Mouse (Mus musculus) forebrain, embryonic 12.5 days (tissue): Measurements from ENCODE around the gene Mpzl2. TPM values are rescaled to one million over a fixed set of nuclear protein-coding genes. Genes with fewer than 3 reads are reported as not detected.

Source experiments
- ATAC-seq: fragments of 200-750 bp; cut with Nextera tagmentation; 2 replicates; pipeline ENCODE4 v1.8.0; 2017; ENCODE audit warnings: moderate TSS enrichment; ENCODE audit not compliant: low FRiP score
- H3K27ac ChIP-seq: fragments of 300-500 bp; sonication (generic); 2 replicates; pipeline ENCODE4 v1.5.1; 2016; ENCODE audit warnings: mild to moderate bottlenecking
- H3K27me3 ChIP-seq: fragments of 300-500 bp; sonication (generic); 2 replicates; pipeline ENCODE4 v1.6.1; 2016; ENCODE audit warnings: mild to moderate bottlenecking
- H3K36me3 ChIP-seq: fragments of 300-500 bp; sonication (generic); replicated peaks from 2 replicates; pipeline ENCODE4 v1.6.1; 2016; ENCODE audit warnings: mild to moderate bottlenecking
- H3K4me1 ChIP-seq: fragments of 300-500 bp; sonication (generic); 2 replicates; pipeline ENCODE4 v1.6.1; 2016
- H3K4me2 ChIP-seq: fragments of 300-500 bp; sonication (generic); 2 replicates; pipeline ENCODE4 v1.6.1; 2016; ENCODE audit warnings: mild to moderate bottlenecking, moderate library complexity
- H3K4me3 ChIP-seq: fragments of 300-500 bp; sonication (generic); replicated peaks from 2 replicates; pipeline ENCODE4 v1.5.1; 2016; ENCODE audit warnings: mild to moderate bottlenecking
- H3K9ac ChIP-seq: fragments of 300-500 bp; sonication (generic); 2 replicates; pipeline ENCODE4 v1.6.1; 2016; ENCODE audit warnings: mild to moderate bottlenecking
- H3K9me3 ChIP-seq: fragments of 300-500 bp; sonication (generic); 2 replicates; pipeline ENCODE4 v1.6.1; 2016
- WGBS: fragments of 180-500 bp; shearing (Covaris S2); methylation state at CpG from one replicate; pipeline ENCODE4 v1.1.7; 2016; 5-methylcytosine and 5-hydroxymethylcytosine counted together
- polyA plus RNA-seq: library from polyadenylated mRNA; unstranded; fragments of >200 nt; fragmentation: Nextera tagmentation; extraction: Ambion mirVana; gene quantifications from 2 replicates; pipeline ENCODE4 v1.2.1, GENCODE M21; 2016

Gene Mpzl2
- polyA plus RNA-seq, 1 experiment from 2014 or later = 1.2 TPM

DNA sequence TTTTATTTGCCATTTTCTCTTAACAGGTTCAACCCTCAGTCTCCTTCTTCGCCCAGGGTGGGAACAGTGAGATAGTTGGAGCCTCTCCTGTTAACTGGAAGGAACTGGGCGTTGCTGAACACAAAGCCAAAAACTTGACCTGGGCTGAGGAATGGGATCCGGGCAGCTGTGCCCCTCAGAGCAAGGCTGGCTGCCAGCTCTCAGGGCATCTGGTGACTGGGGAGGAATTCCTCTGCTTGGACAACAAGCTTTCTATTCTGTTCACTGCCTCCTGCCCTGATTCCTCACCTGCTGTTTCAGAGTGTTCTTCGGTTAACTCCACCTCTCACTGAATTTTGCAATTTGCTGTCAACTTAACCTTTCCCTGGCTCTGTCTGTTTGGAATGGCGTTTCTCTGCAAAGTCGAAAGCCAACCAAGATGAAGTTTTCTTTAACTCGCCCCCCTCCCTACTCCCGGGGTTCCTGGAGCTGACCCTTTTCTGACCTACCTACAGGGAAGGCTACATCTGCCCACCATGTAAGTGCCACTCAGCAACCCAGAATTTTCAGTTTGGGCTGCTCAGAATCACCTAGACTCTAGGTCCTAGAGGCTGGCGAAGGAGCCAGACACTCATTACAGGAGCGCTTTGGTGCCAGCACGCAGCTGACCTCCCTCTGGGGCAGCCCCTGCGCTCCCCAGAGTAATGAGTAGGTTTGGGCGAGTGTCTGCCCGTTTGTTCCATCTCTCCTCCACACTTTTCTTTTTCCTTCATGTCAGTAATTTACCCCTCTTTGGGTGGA is 657 bp downstream of the Mpzl2 start:
- Histone ChIP-seq H3K4me2 (no peak overlapping the region), H3K4me3 (no peak overlapping the region), H3K9me3 (no peaks in the 10 kb centered on the region), H3K9ac (no peak overlapping the region), H3K36me3 (no peaks in the 10 kb centered on the region), H3K4me1 (peaks cover 10% of the 10 kb centered on the region), H3K27ac (no peak overlapping the region), H3K27me3 (peaks cover 73% of the 10 kb centered on the region)
- 16% methylated on average over 14 of the region's 14 CpGs for WGBS
- ATAC-seq = no peak

DNA sequence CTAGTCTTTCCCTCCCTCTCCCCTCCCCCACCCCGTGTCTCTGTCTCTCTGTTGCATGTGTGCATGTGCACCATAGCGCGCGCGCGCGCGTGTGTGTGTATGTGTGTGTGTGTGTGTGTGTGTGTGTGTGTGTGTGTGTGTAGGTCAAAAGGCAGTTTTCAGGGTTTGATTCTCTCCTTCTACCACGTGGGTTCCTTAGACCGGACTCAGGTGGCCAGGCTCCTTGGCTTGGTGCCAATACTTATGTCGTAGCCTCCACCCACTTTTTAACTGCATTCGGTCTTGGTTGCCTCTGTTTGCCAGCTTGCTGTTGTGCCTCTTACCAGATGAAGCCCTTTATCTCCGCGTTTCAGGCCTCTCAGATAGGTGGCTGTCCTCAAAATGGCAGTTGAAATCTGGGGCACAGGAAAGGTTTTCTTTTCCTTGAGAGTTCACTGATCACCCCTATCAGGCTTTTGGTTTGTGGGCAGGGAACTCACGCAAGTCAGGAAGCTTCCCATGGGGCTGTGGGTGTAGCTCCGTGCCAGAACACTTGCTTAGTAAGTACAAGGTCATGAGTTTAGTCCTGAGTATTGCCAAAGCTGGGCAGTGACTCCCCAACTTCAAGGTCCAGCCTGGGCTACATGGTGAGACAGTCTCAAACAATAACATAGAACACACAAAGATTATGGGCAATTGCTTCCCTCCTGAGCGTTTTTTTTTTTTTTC is 1.7 kb downstream of the Mpzl2 start:
- no peak overlapping the region for H3K4me2 ChIP-seq
- peaks cover 10% of the 10 kb centered on the region for H3K4me1 ChIP-seq
- no peaks in the 10 kb centered on the region for H3K9me3 ChIP-seq
- H3K36me3 ChIP-seq = no peaks in the 10 kb centered on the region
- peaks cover 73% of the 10 kb centered on the region for H3K27me3 ChIP-seq
- no peak overlapping the region for H3K27ac ChIP-seq
- WGBS = 40% methylated on average over 17 of the region's 17 CpGs
- H3K9ac ChIP-seq = no peak overlapping the region
- H3K4me3 ChIP-seq = no peak overlapping the region
- ATAC-seq = no peak

DNA sequence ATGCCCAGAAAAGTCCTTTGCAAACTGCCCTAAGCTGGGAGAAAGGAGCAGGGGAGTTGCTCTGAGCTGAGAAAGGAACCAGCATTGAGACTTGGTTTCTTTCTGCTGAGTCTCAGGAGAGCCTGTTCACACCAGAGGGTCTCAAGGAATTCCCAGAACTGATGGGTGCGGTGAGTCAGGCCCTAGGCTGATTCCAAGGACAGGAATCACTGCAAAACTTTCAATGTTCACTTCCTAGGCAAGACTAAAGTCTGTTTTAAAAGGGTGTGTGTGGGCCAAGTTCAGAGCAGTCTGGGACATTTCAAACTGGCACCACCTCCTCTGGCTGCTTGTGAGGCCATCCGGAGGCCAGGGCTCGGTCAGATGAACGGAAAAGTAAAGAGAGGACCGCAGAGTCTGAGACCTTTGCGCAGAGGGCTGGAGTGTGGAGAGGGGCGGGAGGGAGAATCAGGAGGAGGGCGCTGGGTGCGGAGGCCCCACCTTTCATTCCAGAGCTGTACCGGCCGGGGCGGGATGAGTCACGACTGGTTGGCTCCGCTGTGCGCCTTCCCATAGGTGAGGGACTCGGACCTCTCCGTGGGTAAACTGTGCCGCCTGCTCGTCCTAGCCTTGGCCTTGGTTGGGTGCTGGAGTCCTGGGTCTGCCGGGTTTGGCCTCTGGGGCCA is 2.6 kb downstream of the Mpzl2 start:
- no peaks in the 10 kb centered on the region for H3K9me3 ChIP-seq
- H3K4me1 ChIP-seq = peaks cover 10% of the 10 kb centered on the region
- H3K36me3 ChIP-seq = no peaks in the 10 kb centered on the region
- H3K27ac ChIP-seq = no peak overlapping the region
- ATAC-seq = no peak
- 1% methylated on average over 20 of the region's 20 CpGs for WGBS
- H3K4me3 ChIP-seq = peak overlapping the region; percentile 12; the same call in 1 of the 2 replicates
- peak overlapping the region; percentile 24 for H3K4me2 ChIP-seq
- peaks cover 81% of the 10 kb centered on the region for H3K27me3 ChIP-seq
- H3K9ac ChIP-seq = no peak overlapping the region

DNA sequence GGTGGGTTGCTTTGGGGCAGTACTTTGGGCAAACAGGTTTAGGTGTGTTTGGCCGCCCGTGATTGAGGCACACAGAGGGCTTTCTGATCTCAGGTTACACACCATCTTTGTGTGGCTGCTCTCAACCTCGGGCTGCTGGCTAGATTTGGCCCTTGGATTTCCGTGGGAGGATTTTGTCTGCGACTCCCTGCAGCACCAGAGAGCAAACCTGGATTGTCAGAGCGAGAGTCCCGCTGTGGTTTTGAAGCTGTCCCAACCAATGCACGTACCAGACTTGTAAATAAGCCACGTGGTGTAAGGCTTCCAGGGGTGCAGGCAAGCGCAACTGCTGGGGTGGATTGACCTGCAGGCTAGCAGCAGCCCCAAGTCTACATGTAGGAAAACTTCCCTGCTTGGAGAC is 3.3 kb downstream of the Mpzl2 start:
- H3K36me3 ChIP-seq = no peaks in the 10 kb centered on the region
- no peaks in the 10 kb centered on the region for H3K9me3 ChIP-seq
- peak overlapping the region; percentile 24 for H3K4me2 ChIP-seq
- no peak overlapping the region for H3K27ac ChIP-seq
- no peak overlapping the region for H3K4me3 ChIP-seq
- 1% methylated on average over 10 of the region's 10 CpGs for WGBS
- peaks cover 78% of the 10 kb centered on the region for H3K27me3 ChIP-seq
- H3K9ac ChIP-seq = no peak overlapping the region
- H3K4me1 ChIP-seq = peaks cover 10% of the 10 kb centered on the region
- ATAC-seq = no peak

DNA sequence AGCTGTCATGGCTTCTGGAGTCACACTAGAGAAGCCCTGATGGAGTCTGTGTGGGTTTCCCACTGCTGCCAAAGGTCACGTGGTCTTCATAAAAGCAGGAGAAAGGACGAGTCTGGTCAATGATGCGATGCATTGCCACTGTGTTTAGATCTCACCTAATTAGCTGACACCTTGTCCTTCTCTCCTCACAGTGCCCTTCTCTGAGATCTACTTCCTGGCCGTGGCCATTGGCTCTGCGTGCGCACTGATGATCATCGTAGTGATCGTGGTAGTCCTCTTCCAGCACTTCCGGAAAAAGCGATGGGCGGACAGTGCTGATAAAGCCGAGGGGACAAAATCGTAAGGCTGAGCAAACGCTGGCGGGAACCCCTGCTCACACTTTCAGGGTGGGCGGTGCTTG is 7.4 kb downstream of the Mpzl2 start:
- Histone ChIP-seq H3K9me3 (no peaks in the 10 kb centered on the region), H3K4me2 (no peak overlapping the region), H3K9ac (no peak overlapping the region), H3K27ac (no peak overlapping the region), H3K36me3 (no peaks in the 10 kb centered on the region), H3K4me3 (no peak overlapping the region), H3K4me1 (peaks cover 3% of the 10 kb centered on the region), H3K27me3 (peaks cover 50% of the 10 kb centered on the region)
- ATAC-seq = no peak
- WGBS = 93% methylated on average over 16 of the region's 16 CpGs

DNA sequence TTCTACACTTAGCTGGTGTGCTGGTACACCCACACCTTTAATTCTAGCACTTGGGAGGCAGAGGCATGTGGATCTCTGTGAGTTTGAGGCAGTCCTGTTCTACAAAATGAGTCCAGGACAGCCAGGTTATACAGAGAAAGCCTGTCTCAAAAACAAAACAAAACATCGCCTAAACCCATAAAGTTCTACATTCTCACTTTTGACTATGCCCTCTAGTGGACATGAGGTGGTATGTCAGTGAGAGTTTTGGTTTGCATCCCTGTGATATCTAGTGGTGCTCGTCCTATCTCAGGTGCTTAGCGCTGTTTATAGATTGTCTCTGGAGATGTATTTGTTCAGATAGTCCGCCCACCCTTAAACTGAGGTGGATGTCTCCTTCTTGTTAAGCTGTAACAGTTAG is 8.9 kb downstream of the Mpzl2 start:
- 25% methylated on average over 4 of the region's 4 CpGs for WGBS
- H3K36me3 ChIP-seq = no peaks in the 10 kb centered on the region
- ATAC-seq = no peak

DNA sequence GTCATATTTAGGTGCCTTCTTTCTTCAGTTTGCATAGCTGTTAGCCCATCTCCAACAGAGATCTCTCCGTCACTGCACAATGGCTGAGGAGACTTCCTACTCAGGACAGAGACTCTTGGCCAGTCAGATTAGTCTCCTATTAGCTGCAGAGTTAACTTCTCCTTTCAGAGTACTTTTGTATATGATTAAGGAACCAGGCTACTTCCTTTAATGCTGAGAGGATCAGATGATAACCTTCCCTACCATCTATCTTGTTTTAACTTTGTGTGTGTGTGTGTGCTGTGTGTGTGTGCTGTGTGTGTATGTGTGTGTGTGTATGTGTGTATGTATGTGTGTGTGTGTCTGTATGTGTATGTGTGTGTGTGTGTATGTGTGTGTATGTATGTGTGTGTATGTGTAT is 10.1 kb downstream of the Mpzl2 start:
- no peak overlapping the region for H3K27ac ChIP-seq
- no peak overlapping the region for H3K4me2 ChIP-seq
- H3K4me3 ChIP-seq = no peak overlapping the region
- H3K4me1 ChIP-seq = peaks cover 4% of the 10 kb centered on the region
- no peak for ATAC-seq
- 83% methylated on average over 1 of the region's 1 CpGs for WGBS
- peaks cover 29% of the 10 kb centered on the region for H3K27me3 ChIP-seq
- no peak overlapping the region for H3K9ac ChIP-seq
- H3K36me3 ChIP-seq = no peaks in the 10 kb centered on the region
- no peaks in the 10 kb centered on the region for H3K9me3 ChIP-seq

More for the DNA sequence above, 8.9 kb downstream of the Mpzl2 start:
- peaks cover 41% of the 10 kb centered on the region for H3K27me3 ChIP-seq
- no peak overlapping the region for H3K27ac ChIP-seq
- no peaks in the 10 kb centered on the region for H3K4me1 ChIP-seq
- no peaks in the 10 kb centered on the region for H3K9me3 ChIP-seq
- H3K4me2 ChIP-seq = no peak overlapping the region
- H3K4me3 ChIP-seq = no peak overlapping the region
- H3K9ac ChIP-seq = no peak overlapping the region

GRCm38 (mm10) chr9:45050301-45050700 is 10.7 kb downstream of the Mpzl2 start:
- Histone ChIP-seq H3K9me3 (no peaks in the 10 kb centered on the region), H3K9ac (no peak overlapping the region), H3K4me1 (peaks cover 4% of the 10 kb centered on the region), H3K36me3 (no peaks in the 10 kb centered on the region), H3K4me2 (no peak overlapping the region), H3K27ac (no peak overlapping the region), H3K27me3 (peaks cover 29% of the 10 kb centered on the region), H3K4me3 (no peak overlapping the region)
- no peak for ATAC-seq
- 85% methylated on average over 2 of the region's 2 CpGs for WGBS

- Histone ChIP-seq H3K9ac (peak within 1 kb of the TSS; percentile 56), H3K9me3 (no peaks in the 10 kb centered on the region), H3K36me3 (no peaks in the 10 kb centered on the region), H3K27ac (peak within 1 kb of the TSS; percentile 98), H3K4me3 (peak within 1 kb of the TSS; percentile 68), H3K4me2 (peak within 1 kb of the TSS; percentile 64), H3K27me3 (peaks cover 40% of the 10 kb centered on the region), H3K4me1 (peaks cover 4% of the 10 kb centered on the region)
- 0% methylated on average over 33 of the region's 33 CpGs for WGBS
- ATAC-seq = peak; percentile 97
These were observed 15.6 kb downstream of the Mpzl2 start, which contains the start of gene Mpzl3 for GRCm38 (mm10) chr9:45055082-45055713. Gene Mpzl3 (plus strand): TSS chr9:45055186.

DNA sequence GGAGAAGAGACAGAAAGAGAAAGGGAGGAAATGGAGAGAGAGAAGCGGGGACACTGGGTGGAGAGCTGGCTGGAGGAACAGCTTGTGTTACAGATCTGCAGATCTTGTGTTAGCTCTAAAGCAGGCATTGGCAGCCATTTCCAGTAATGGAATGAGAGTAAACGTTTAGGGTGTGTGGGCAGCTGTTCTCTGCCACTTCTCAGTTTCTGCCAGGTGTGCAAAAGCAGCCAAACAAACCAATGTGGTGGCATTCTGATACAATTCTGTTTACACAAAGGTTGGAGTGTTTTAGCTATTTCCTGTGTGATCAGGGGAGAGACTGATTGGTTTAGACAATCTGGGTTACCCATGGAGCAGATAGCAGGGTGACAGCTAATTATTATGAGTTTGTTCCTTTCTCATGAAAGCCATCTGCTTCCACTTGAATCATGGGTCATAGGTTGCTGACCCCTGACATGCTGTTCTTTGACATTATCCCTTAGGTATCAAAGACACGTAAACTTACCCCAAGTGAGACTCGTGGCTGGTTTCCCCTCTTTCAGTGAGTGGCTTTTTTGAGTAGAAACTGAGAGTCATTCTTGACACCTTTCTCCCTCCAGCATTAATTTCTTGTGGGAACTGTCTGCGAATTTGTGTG is 18.8 kb downstream of the Mpzl2 start:
- Histone ChIP-seq H3K4me1 (peaks cover 4% of the 10 kb centered on the region), H3K27me3 (peaks cover 35% of the 10 kb centered on the region), H3K9ac (no peak overlapping the region), H3K9me3 (no peaks in the 10 kb centered on the region), H3K4me2 (no peak overlapping the region), H3K36me3 (no peaks in the 10 kb centered on the region), H3K4me3 (no peak overlapping the region), H3K27ac (no peak overlapping the region)
- 51% methylated on average over 5 of the region's 5 CpGs for WGBS
- ATAC-seq = no peak

DNA sequence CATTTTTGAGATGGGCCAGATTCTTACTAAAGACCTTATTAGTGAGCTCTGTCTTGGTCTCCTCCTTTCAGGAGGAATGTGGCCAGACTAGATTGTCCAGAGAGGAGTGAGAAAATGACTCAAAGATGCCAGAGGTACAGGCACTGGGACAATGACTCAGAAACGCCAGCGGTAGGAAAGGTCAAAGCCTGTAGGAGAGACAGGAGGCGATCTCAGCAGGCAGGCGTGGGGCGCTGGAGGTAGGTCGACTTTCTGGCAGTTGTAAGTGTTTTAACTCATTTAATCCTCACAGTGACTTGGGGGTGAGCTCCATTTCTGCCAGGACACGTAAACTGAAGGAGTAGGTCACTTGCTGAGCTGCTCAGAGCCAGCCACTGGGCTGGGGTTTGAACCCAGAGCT is 20.6 kb downstream of the Mpzl2 start:
- H3K9ac ChIP-seq = no peak overlapping the region
- no peak for ATAC-seq
- no peaks in the 10 kb centered on the region for H3K9me3 ChIP-seq
- no peaks in the 10 kb centered on the region for H3K4me1 ChIP-seq
- H3K4me3 ChIP-seq = no peak overlapping the region
- H3K36me3 ChIP-seq = no peaks in the 10 kb centered on the region
- no peak overlapping the region for H3K27ac ChIP-seq
- WGBS = 39% methylated on average over 7 of the region's 7 CpGs
- H3K4me2 ChIP-seq = no peak overlapping the region
- peaks cover 37% of the 10 kb centered on the region for H3K27me3 ChIP-seq

DNA sequence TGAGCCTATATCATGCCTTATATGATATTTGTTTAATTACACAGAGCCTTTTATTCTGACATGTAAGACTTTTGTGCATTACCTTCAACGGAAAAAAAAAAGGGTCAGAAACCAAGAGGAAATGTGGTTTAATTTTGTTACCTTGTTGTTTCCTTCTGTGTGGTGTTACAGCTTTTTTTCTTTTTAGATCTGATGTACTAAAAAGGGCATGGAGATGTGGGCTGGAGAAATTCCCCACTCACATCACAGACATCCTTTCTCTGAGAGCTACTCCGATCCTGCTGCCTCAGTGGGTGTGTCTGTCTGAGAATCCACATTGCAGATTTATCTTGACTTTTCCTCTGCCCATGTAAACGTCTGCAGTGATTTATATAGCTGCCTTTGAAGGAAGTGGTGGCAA is 23.1 kb downstream of the Mpzl2 start:
- H3K27me3 ChIP-seq = peaks cover 25% of the 10 kb centered on the region

More for the DNA sequence above, 23.1 kb downstream of the Mpzl2 start:
- ATAC-seq = no peak
- Histone ChIP-seq H3K4me1 (no peaks in the 10 kb centered on the region), H3K36me3 (no peaks in the 10 kb centered on the region), H3K4me3 (no peak overlapping the region), H3K9ac (no peak overlapping the region), H3K4me2 (no peak overlapping the region), H3K27ac (no peak overlapping the region), H3K9me3 (no peaks in the 10 kb centered on the region)
- 80% methylated on average over 3 of the region's 3 CpGs for WGBS
